8 mouse cellular contexts compared by ENCODE assay signal in genomic region chr2:146612522-146613288, GRCm38 (mm10).
DNase-seq lines count a peak whose midpoint lies in the region; ATAC-seq lines count a peak whose summit lies in the region.

No protein-coding gene starts in this region.

- H3K36me3 ChIP-seq in neural tube, embryonic 14.5 days (ENCODE audit: control insufficient read depth, insufficient read depth, low read length): no peaks in the 10 kb centered on the region

- no peak overlapping the region for H3K4me3 ChIP-seq in neural tube, embryonic 14.5 days (ENCODE audit: low read depth, low read length)

- H3K4me1 ChIP-seq in neural tube, embryonic 14.5 days (ENCODE audit: control insufficient read depth, insufficient read depth, low read length): no peaks in the 10 kb centered on the region

- 8% methylated on average over 20 of the region's 20 CpGs for WGBS in neural tube, embryonic 14.5 days

- H3K27me3 ChIP-seq in neural tube, embryonic 14.5 days (ENCODE audit: control insufficient read depth, insufficient read depth, low read length): no peaks in the 10 kb centered on the region

- H3K27ac ChIP-seq in neural tube, embryonic 14.5 days (ENCODE audit: low read depth, low read length): no peak overlapping the region

- no peak overlapping the region for H3K9ac ChIP-seq in neural tube, embryonic 14.5 days (replicated peaks; ENCODE audit: low read depth, low read length)

- no peaks in the 10 kb centered on the region for H3K9me3 ChIP-seq in neural tube, embryonic 14.5 days (ENCODE audit: control insufficient read depth, low read length)

- ATAC-seq in neural tube, embryonic 14.5 days (ENCODE audit: low read depth): peak; percentile 68

- DNase-seq in 3T3-L1 (ENCODE audit: low read depth, low spot score): peak; percentile 66
- peak; percentile 70 for DNase-seq in NIH3T3 (ENCODE audit: low read depth)
- peak; percentile 37 to 46 for DNase-seq in cerebellum, postnatal 36 days
- DNase-seq in heart, adult 18-20 months: peak; percentile 25 to 71
- DNase-seq in kidney, adult 9 months: peak; percentile 33
- DNase-seq in lung, adult 18-20 months: peak; percentile 27 to 30
- DNase-seq in thymus, postnatal 36 days: peak; percentile 13 to 26

- H3K4me2 ChIP-seq in neural tube, embryonic 14.5 days (ENCODE audit: low read depth, low read length): peak overlapping the region; percentile 46

Comparison
In these comparisons a context has a peak if more than half of its experiments do, and no peak if none do; other contexts are left out.
1. DNase-seq: peak in every context shown above with its lines; median percentile 70 in NIH3T3; 66 in 3T3-L1; 48 in heart, adult 18-20 months; 42 in cerebellum, postnatal 36 days; 33 in kidney, adult 9 months; 28 in lung, adult 18-20 months; 20 in thymus, postnatal 36 days.